Mouse (Mus musculus): Measurements from ENCODE around the gene Ly6g6c. TPM values are rescaled to one million over a fixed set of nuclear protein-coding genes. Genes with fewer than 3 reads are reported as not detected.
"Not testable (repeated sequence)": the region's sequence is repeated elsewhere in the genome, so short reads cannot be mapped to it uniquely, and the experiment has no call there.

Gene Ly6g6c
- polyA plus RNA-seq, 1 experiment from 2014 or later: 0.32 TPM

- Histone ChIP-seq H3K9ac (replicated peaks) (no peak overlapping the region; the same call in 1 of the 2 replicates), H3K27me3 (ENCODE audit: insufficient read depth, low read length) (no peaks in the 10 kb centered on the region), H3K27ac (ENCODE audit: low read depth) (peak overlapping the region; percentile 48; the same call in 1 of the 2 replicates), H3K4me2 (ENCODE audit: low read depth, low read length) (no peak overlapping the region), H3K4me3 (ENCODE audit: low read depth, low read length) (no peak overlapping the region), H3K9me3 (ENCODE audit: low read length) (no peaks in the 10 kb centered on the region), H3K36me3 (replicated peaks; ENCODE audit: insufficient read depth, low read length) (no peaks in the 10 kb centered on the region), H3K4me1 (ENCODE audit: insufficient read depth) (peaks cover 12% of the 10 kb centered on the region)
- TF ChIP-seq CTCF (IDR thresholded peaks at IDR 0.05; ENCODE audit: low read depth) (peak; percentile 70), EP300 (IDR thresholded peaks at IDR 0.05; ENCODE audit: low read depth) (no peak)
- DNase-seq (peak; percentile 48), ATAC-seq (no peak)
- WGBS (ENCODE audit: insufficient replicate concordance): 30% methylated on average over 19 of the region's 19 CpGs
Measured at GRCm38 (mm10) chr17:35029691-35030532, 35.3 kb upstream of the Ly6g6c start.

- Histone ChIP-seq H3K27ac (ENCODE audit: low read depth) (no peak overlapping the region), H3K9ac (replicated peaks) (no peak overlapping the region), H3K4me1 (ENCODE audit: insufficient read depth) (peaks cover 14% of the 10 kb centered on the region), H3K4me3 (ENCODE audit: low read depth, low read length) (no peak overlapping the region), H3K36me3 (replicated peaks; ENCODE audit: insufficient read depth, low read length) (no peaks in the 10 kb centered on the region), H3K27me3 (ENCODE audit: insufficient read depth, low read length) (no peaks in the 10 kb centered on the region), H3K4me2 (ENCODE audit: low read depth, low read length) (no peak overlapping the region), H3K9me3 (ENCODE audit: low read length) (no peaks in the 10 kb centered on the region)
- DNase-seq: peak; percentile 14
- no peak for TF ChIP-seq CTCF (IDR thresholded peaks at IDR 0.05; ENCODE audit: low read depth)
- TF ChIP-seq EP300 (IDR thresholded peaks at IDR 0.05; ENCODE audit: low read depth): no peak
- no peak for ATAC-seq
- WGBS (ENCODE audit: insufficient replicate concordance): 91% methylated on average over 11 of the region's 11 CpGs
Measured at GRCm38 (mm10) chr17:35031272-35031671, 33.9 kb upstream of the Ly6g6c start.

- Histone ChIP-seq H3K27me3 (ENCODE audit: insufficient read depth, low read length) (no peaks in the 10 kb centered on the region), H3K4me3 (ENCODE audit: low read depth, low read length) (no peak overlapping the region), H3K4me2 (ENCODE audit: low read depth, low read length) (no peak overlapping the region), H3K9me3 (ENCODE audit: low read length) (no peaks in the 10 kb centered on the region), H3K9ac (replicated peaks) (no peak overlapping the region), H3K36me3 (replicated peaks; ENCODE audit: insufficient read depth, low read length) (no peaks in the 10 kb centered on the region), H3K27ac (ENCODE audit: low read depth) (no peak overlapping the region), H3K4me1 (ENCODE audit: insufficient read depth) (peaks cover 14% of the 10 kb centered on the region)
- DNase-seq (peak; percentile 18), ATAC-seq (no peak)
- TF ChIP-seq EP300 (IDR thresholded peaks at IDR 0.05; ENCODE audit: low read depth): no peak
- TF ChIP-seq CTCF (IDR thresholded peaks at IDR 0.05; ENCODE audit: low read depth): no peak
- WGBS (ENCODE audit: insufficient replicate concordance): 78% methylated on average over 7 of the region's 7 CpGs
Measured at GRCm38 (mm10) chr17:35031880-35032279, 33.3 kb upstream of the Ly6g6c start.

GRCm38 (mm10) chr17:35032323-35032870 lies 32.8 kb upstream of the Ly6g6c start:
- no peak overlapping the region for H3K9ac ChIP-seq (replicated peaks)
- H3K4me2 ChIP-seq (ENCODE audit: low read depth, low read length): no peak overlapping the region
- no peak overlapping the region for H3K27ac ChIP-seq (ENCODE audit: low read depth)
- H3K36me3 ChIP-seq (replicated peaks; ENCODE audit: insufficient read depth, low read length): no peaks in the 10 kb centered on the region
- H3K4me3 ChIP-seq (ENCODE audit: low read depth, low read length): no peak overlapping the region
- H3K9me3 ChIP-seq (ENCODE audit: low read length): no peaks in the 10 kb centered on the region
- H3K4me1 ChIP-seq (ENCODE audit: insufficient read depth): peaks cover 14% of the 10 kb centered on the region
- DNase-seq (peak; percentile 20), ATAC-seq (no peak)
- no peaks in the 10 kb centered on the region for H3K27me3 ChIP-seq (ENCODE audit: insufficient read depth, low read length)
- no peak for TF ChIP-seq EP300 (IDR thresholded peaks at IDR 0.05; ENCODE audit: low read depth)
- TF ChIP-seq CTCF (IDR thresholded peaks at IDR 0.05; ENCODE audit: low read depth): peak; percentile 46
- WGBS (ENCODE audit: insufficient replicate concordance): 65% methylated on average over 8 of the region's 8 CpGs

GRCm38 (mm10) chr17:35033703-35034102 lies 31.5 kb upstream of the Ly6g6c start:
- H3K4me2 ChIP-seq (ENCODE audit: low read depth, low read length); H3K9me3 ChIP-seq (ENCODE audit: low read length); H3K9ac ChIP-seq (replicated peaks); H3K27me3 ChIP-seq (ENCODE audit: insufficient read depth, low read length); DNase-seq; H3K27ac ChIP-seq (ENCODE audit: low read depth); ATAC-seq; H3K36me3 ChIP-seq (replicated peaks; ENCODE audit: insufficient read depth, low read length); H3K4me3 ChIP-seq (ENCODE audit: low read depth, low read length): not testable (repeated sequence)
- 46% methylated on average over 1 of the region's 1 CpGs for WGBS (ENCODE audit: insufficient replicate concordance)
- peaks cover 14% of the 10 kb centered on the region for H3K4me1 ChIP-seq (ENCODE audit: insufficient read depth)

- Histone ChIP-seq H3K4me1 (ENCODE audit: insufficient read depth) (peaks cover 7% of the 10 kb centered on the region), H3K9me3 (ENCODE audit: low read length) (no peaks in the 10 kb centered on the region), H3K27me3 (ENCODE audit: insufficient read depth, low read length) (no peaks in the 10 kb centered on the region), H3K4me2 (ENCODE audit: low read depth, low read length) (no peak overlapping the region), H3K36me3 (replicated peaks; ENCODE audit: insufficient read depth, low read length) (no peaks in the 10 kb centered on the region), H3K9ac (replicated peaks) (no peak overlapping the region), H3K4me3 (ENCODE audit: low read depth, low read length) (no peak overlapping the region), H3K27ac (ENCODE audit: low read depth) (no peak overlapping the region)
- WGBS (ENCODE audit: insufficient replicate concordance): 53% methylated on average over 6 of the region's 6 CpGs
- ATAC-seq: no peak
- TF ChIP-seq EP300 (IDR thresholded peaks at IDR 0.05; ENCODE audit: low read depth) (no peak), CTCF (IDR thresholded peaks at IDR 0.05; ENCODE audit: low read depth) (no peak)
- DNase-seq: no peak
Measured at GRCm38 (mm10) chr17:35034896-35035295, 30.3 kb upstream of the Ly6g6c start.

Measured in liver, postnatal 0 days (tissue).